Mouse (Mus musculus): Measurements from ENCODE around the gene Josd2.

Josd2 gene

DNA sequence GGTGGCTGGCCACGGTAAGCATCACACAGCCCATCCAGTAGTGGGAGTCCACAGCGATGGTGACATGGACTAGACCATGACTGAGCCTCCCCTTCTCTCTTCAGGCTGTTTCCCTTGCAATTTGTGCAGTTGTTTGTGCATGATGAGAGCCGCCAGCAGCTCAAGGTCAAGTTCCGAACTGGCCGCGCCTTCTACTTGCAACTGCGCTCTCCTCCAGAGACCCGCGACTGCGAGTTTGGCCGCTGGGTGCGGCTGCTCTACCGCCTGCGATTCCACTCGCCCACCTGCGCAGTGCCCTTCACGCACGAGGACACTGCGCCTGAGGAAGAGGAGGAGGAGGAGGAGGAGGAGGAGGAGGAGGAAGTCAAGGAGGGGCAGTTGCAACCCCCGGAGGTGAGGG, 32.3 kb downstream of the Josd2 start:
- DNase-seq (ENCODE audit: low spot score): no peak

GRCm38 (mm10) chr7:44501563-44502115, 33.9 kb downstream of the Josd2 start:
- peak; percentile 58 for DNase-seq (ENCODE audit: low spot score)

DNA sequence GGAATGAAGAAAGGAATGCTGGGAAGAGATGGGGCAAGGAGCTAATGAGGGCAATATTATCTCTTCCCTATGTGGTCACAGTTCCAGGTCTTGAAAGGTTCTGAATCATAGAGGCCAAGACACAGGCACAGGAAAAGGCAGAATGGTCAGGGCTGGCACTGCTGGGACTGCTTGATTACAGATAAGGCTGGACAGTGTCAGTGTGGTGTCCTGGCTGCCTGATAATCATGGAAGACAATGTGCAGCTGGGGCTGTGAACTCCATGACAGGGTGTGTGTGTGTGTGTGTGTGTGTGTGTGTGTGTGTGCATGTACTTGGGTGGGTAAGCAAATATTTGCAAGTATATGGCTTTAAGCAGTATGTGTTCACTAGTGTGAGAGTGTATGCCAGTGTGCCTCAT, 39.7 kb downstream of the Josd2 start:
- no peak for DNase-seq (ENCODE audit: low spot score)

DNA sequence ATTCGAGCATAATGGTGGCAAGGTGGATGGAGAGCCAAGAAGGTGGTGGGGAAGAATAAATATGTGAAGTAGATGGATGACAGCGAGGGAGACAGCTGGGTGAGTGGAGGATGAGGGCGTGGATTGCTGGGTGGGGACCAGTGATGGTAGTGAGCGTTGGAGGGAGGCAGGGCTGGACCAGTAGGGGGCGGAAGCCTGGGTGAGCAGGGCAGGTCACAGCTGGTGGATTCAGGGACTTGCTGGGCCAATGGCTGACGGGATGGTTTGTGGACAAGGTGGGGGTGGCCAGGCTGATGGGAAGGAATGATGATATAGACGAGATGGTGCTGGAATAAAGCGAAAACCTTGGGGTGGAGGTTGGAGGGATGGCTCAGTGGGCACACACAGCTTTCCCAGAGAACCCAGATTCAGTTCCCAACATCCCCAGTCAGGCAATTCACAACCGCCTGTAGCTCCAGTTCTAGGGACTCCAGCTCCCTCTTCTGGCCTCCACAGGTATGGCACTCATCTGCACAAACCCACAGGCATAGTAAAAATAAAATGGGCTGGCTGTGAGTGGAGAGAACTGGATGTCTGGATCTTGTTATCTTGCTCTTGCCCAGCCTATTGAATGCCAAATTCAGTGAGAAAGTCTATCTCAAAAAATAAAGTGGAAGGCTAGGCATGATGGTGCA, 51.6 kb downstream of the Josd2 start:
- no peak for DNase-seq (ENCODE audit: low spot score)

DNA sequence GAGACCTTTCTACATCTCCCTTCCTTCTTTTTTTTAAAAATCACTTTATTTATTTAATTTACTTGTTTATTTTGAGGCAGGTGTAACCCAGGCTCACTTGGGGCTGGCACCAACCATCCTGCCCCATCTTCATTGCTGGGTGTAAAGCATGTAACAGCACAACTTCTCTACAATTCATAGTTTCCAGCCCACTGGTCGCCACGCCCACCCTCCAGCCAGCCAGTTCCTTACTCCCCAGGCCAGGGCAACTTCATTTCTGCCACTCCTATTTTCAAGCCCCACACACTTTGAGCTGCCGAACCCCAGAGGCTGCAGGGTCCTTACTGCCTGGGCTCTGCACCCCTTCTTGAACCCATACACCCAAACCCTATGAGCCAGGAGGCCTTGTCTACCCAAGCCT, 53.2 kb downstream of the Josd2 start:
- DNase-seq (ENCODE audit: low spot score): no peak

Measured in lung, postnatal 25 days (tissue).